Mouse (Mus musculus): Measurements from ENCODE around the gene Notch1. TPM values are rescaled to one million over a fixed set of nuclear protein-coding genes. Genes with fewer than 3 reads are reported as not detected.

The Notch1 gene
- polyA plus RNA-seq, 1 experiment = 108 TPM

DNA sequence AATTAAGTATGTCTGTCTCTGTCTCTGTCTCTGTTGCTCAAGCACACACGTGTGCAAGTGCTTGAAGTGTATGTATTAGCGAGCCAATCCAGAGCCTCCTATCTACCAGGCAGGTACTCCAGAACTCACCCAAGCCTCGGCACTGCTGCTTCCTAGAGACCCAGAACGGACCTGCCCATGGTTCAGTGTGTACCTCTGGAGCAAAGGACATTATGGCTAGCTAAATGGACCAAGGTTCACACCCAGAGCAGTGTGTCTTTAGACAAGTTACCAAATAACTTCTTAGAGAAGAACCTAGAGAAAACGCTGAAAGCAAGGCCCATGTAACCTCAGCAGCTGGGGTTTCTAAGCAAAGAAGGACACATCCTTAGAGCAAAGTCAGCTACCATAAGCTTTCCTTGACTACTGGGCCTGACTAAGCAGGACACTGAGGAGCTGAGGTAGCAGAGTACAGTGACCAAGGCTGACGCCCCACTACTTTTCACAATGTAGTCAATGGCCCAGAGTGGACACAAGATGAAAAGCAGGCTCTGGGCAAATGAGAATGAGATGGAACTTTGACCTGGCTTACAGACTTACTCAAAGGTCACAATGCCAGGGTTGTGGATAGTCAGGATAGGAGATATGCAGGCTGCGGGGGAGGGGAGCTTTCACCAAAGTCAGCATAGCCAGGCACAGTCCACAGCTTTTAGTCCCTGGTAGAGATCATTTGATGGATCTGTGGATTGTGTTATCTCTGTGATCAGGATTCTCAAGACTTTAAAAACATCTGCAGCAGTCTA, 81.5 kb downstream of the Notch1 start:
- 86% methylated on average over 7 of the region's 7 CpGs for WGBS
- no peak for DNase-seq
- no peak overlapping the region for H3K4me3 ChIP-seq (replicated peaks; ENCODE audit: extremely low read depth, low read depth, low read length)
- no peaks in the 10 kb centered on the region for H3K4me1 ChIP-seq (ENCODE audit: control insufficient read depth, insufficient read depth, low read length)
- TF ChIP-seq POLR2A (IDR thresholded peaks at IDR 0.05; ENCODE audit: borderline replicate concordance, extremely low read depth, low read depth, low read length) = no peak
- no peak for TF ChIP-seq CTCF (IDR thresholded peaks at IDR 0.05; ENCODE audit: insufficient read depth, low read length)

DNA sequence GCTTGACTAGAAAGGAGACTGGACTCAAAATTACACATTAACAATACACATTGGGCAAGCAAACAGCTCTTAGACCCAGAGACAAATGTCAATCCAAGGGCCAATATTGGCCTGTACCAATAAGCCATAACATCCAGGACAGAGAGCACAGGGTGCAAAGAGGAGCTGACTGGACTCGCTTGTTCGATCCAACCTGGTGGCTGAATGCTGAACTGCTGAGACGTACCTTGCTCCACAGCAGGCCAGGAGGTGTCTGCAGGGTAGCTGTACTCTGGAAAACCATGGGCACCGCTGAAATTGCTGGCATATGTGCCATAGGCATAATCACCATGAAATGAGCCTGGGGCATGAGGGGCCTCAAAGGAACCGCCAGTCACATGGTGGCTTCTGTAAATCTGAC, 86.6 kb downstream of the Notch1 start:
- Histone ChIP-seq H3K4me3 (replicated peaks; ENCODE audit: extremely low read depth, low read depth, low read length) (no peak overlapping the region), H3K4me1 (ENCODE audit: control insufficient read depth, insufficient read depth, low read length) (no peaks in the 10 kb centered on the region)
- WGBS = 94% methylated on average over 5 of the region's 5 CpGs
- TF ChIP-seq CTCF (IDR thresholded peaks at IDR 0.05; ENCODE audit: insufficient read depth, low read length) = no peak
- no peak for TF ChIP-seq POLR2A (IDR thresholded peaks at IDR 0.05; ENCODE audit: borderline replicate concordance, extremely low read depth, low read depth, low read length)
- DNase-seq = no peak

DNA sequence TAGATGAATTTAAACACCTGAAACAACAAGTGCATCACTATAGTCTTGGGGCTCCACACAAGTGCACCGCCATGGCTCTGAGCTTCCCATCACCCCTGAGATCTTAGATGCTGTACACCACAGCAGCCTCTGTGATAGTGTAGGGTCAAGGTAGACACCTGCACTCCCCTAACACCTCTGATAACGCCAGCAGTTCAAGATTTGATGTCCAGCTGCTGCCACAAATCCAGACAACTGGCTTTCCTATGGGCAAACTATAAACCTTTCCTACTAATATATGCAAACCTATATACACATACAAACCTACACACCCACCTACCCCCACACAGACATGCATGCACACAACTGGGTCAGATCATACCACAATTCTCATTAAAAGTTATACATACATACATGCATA, 91.9 kb downstream of the Notch1 start:
- 88% methylated on average over 2 of the region's 2 CpGs for WGBS

GRCm38 (mm10) chr2:26423086-26423485, 93.4 kb downstream of the Notch1 start:
- WGBS = 86% methylated on average over 1 of the region's 1 CpGs
- TF ChIP-seq CTCF (IDR thresholded peaks at IDR 0.05; ENCODE audit: insufficient read depth, low read length) (no peak), POLR2A (IDR thresholded peaks at IDR 0.05; ENCODE audit: borderline replicate concordance, extremely low read depth, low read depth, low read length) (no peak)
- Histone ChIP-seq H3K4me3 (replicated peaks; ENCODE audit: extremely low read depth, low read depth, low read length) (no peak overlapping the region), H3K4me1 (ENCODE audit: control insufficient read depth, insufficient read depth, low read length) (no peaks in the 10 kb centered on the region)
- DNase-seq = no peak

More for the DNA sequence above, 91.9 kb downstream of the Notch1 start:
- TF ChIP-seq POLR2A (IDR thresholded peaks at IDR 0.05; ENCODE audit: borderline replicate concordance, extremely low read depth, low read depth, low read length) (no peak), CTCF (IDR thresholded peaks at IDR 0.05; ENCODE audit: insufficient read depth, low read length) (no peak)
- no peaks in the 10 kb centered on the region for H3K4me1 ChIP-seq (ENCODE audit: control insufficient read depth, insufficient read depth, low read length)
- no peak overlapping the region for H3K4me3 ChIP-seq (replicated peaks; ENCODE audit: extremely low read depth, low read depth, low read length)
- no peak for DNase-seq

GRCm38 (mm10) chr2:26421969-26422368, 94.5 kb downstream of the Notch1 start:
- Histone ChIP-seq H3K4me1 (ENCODE audit: control insufficient read depth, insufficient read depth, low read length) (no peaks in the 10 kb centered on the region), H3K4me3 (replicated peaks; ENCODE audit: extremely low read depth, low read depth, low read length) (no peak overlapping the region)
- TF ChIP-seq POLR2A (IDR thresholded peaks at IDR 0.05; ENCODE audit: borderline replicate concordance, extremely low read depth, low read depth, low read length) (no peak), CTCF (IDR thresholded peaks at IDR 0.05; ENCODE audit: insufficient read depth, low read length) (no peak)
- WGBS = 96% methylated on average over 2 of the region's 2 CpGs
- DNase-seq = no peak

- no peak for TF ChIP-seq CTCF (IDR thresholded peaks at IDR 0.05; ENCODE audit: insufficient read depth, low read length)
- no peak for TF ChIP-seq POLR2A (IDR thresholded peaks at IDR 0.05; ENCODE audit: borderline replicate concordance, extremely low read depth, low read depth, low read length)
- Histone ChIP-seq H3K4me1 (ENCODE audit: control insufficient read depth, insufficient read depth, low read length) (no peaks in the 10 kb centered on the region), H3K4me3 (replicated peaks; ENCODE audit: extremely low read depth, low read depth, low read length) (no peak overlapping the region)
- no peak for DNase-seq
- WGBS = 72% methylated on average over 1 of the region's 1 CpGs
Observed at GRCm38 (mm10) chr2:26418120-26418519, 98.3 kb downstream of the Notch1 start.

DNA sequence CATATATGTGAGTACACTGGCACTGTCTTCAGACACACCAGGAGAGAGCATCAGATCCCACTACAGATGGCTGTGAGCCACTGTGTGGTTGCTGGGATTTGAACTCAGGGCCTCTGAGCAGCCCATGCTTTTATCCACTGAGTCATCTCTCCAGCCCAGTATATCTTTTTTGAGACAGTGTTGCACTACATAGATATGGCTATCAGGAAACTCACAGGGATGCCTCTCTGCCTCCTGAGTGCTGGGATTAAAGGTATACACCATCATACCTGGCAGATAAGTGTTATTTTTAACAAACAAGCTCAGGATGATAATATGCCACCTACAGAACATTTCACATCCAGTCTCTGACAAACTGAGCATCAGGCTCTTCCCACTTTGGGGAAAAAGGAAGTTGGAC, 99.4 kb downstream of the Notch1 start:
- no peak for DNase-seq
- no peaks in the 10 kb centered on the region for H3K4me1 ChIP-seq (ENCODE audit: control insufficient read depth, insufficient read depth, low read length)
- H3K4me3 ChIP-seq (replicated peaks; ENCODE audit: extremely low read depth, low read depth, low read length) = no peak overlapping the region
- no peak for TF ChIP-seq POLR2A (IDR thresholded peaks at IDR 0.05; ENCODE audit: borderline replicate concordance, extremely low read depth, low read depth, low read length)
- no peak for TF ChIP-seq CTCF (IDR thresholded peaks at IDR 0.05; ENCODE audit: insufficient read depth, low read length)

- H3K4me3 ChIP-seq (replicated peaks; ENCODE audit: extremely low read depth, low read depth, low read length) = no peak overlapping the region
- peaks cover 11% of the 10 kb centered on the region for H3K4me1 ChIP-seq (ENCODE audit: control insufficient read depth, insufficient read depth, low read length)
- TF ChIP-seq CTCF (IDR thresholded peaks at IDR 0.05; ENCODE audit: insufficient read depth, low read length) (no peak), POLR2A (IDR thresholded peaks at IDR 0.05; ENCODE audit: borderline replicate concordance, extremely low read depth, low read depth, low read length) (no peak)
- no peak for DNase-seq
- WGBS = 54% methylated on average over 5 of the region's 5 CpGs
Observed at GRCm38 (mm10) chr2:26410931-26411411, 105.5 kb downstream of the Notch1 start.

DNA sequence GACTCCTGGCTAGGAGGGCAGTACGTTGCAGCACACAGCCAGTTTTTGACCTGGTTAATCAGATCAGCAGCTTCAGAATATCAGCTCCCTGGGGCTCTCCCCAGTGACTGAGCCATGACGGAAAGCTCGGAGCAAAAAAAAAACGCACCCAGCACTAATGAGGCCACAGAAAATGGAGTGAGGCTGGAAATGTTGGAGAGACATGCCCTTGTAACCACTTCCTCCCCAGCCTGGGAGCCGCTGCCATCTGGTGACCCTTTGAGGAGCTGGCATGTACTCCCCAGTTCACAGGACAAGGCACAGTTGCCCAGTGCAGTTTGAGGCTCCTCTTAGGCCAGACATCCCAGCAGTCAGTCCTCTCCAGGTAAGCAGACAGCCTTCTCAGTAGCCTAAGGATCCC, 106.4 kb downstream of the Notch1 start:
- TF ChIP-seq CTCF (IDR thresholded peaks at IDR 0.05; ENCODE audit: insufficient read depth, low read length) = no peak
- TF ChIP-seq POLR2A (IDR thresholded peaks at IDR 0.05; ENCODE audit: borderline replicate concordance, extremely low read depth, low read depth, low read length) = no peak
- no peak overlapping the region for H3K4me3 ChIP-seq (replicated peaks; ENCODE audit: extremely low read depth, low read depth, low read length)
- no peak for DNase-seq
- 71% methylated on average over 5 of the region's 5 CpGs for WGBS
- peaks cover 11% of the 10 kb centered on the region for H3K4me1 ChIP-seq (ENCODE audit: control insufficient read depth, insufficient read depth, low read length)

DNA sequence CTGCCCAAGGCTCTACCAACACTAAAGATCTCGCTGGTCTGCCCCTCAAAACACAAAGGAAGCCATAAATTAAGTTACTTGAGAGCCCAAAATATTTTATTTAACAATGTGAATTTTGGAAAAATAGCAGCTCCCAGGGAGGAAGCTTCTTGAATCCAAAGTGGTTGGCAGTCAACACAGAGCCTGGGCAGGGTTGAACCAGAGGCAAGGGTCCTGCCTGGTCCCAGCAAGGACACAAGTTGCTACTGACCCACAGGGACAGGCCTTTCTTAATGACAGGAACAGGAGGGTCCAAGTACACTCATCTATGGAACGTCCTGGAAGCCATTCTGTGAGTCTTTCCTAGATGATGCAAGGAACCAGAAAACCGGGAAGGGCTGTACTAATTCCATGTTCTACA, 107.1 kb downstream of the Notch1 start:
- no peak for DNase-seq
- 56% methylated on average over 3 of the region's 3 CpGs for WGBS
- TF ChIP-seq POLR2A (IDR thresholded peaks at IDR 0.05; ENCODE audit: borderline replicate concordance, extremely low read depth, low read depth, low read length) (no peak), CTCF (IDR thresholded peaks at IDR 0.05; ENCODE audit: insufficient read depth, low read length) (no peak)
- Histone ChIP-seq H3K4me3 (replicated peaks; ENCODE audit: extremely low read depth, low read depth, low read length) (no peak overlapping the region), H3K4me1 (ENCODE audit: control insufficient read depth, insufficient read depth, low read length) (peaks cover 11% of the 10 kb centered on the region)
